Mouse (Mus musculus) bone marrow macrophage, adult 2 months (primary cell): ENCODE measurements around the gene Slc34a1.

Experiments
- CTCF ChIP-seq: IDR thresholded peaks from 2 replicates; pipeline ENCODE4 v1.5.1; 2012; ENCODE audit warnings: low read depth, mild to moderate bottlenecking, low read length, moderate library complexity
- POLR2A ChIP-seq: IDR thresholded peaks from 2 replicates; pipeline ENCODE4 v1.6.1; 2012; ENCODE audit warnings: mild to moderate bottlenecking, low read depth, low read length, borderline replicate concordance

GRCm38 (mm10) chr13:55430566-55430965 is 32.6 kb downstream of the Slc34a1 start:
- TF ChIP-seq CTCF (no peak), POLR2A (no peak)
